Mouse (Mus musculus) neural tube, embryonic 15.5 days (tissue): ENCODE results near the gene Camkmt. TPM values are rescaled to one million over a fixed set of nuclear protein-coding genes. Genes with fewer than 3 reads are reported as not detected.

Experiments
- ATAC-seq: fragments of 200-750 bp; cut with Nextera tagmentation; 2 replicates; pipeline ENCODE4 v1.8.0; 2017; ENCODE audit warnings: mild to moderate bottlenecking, moderate TSS enrichment, moderate library complexity; ENCODE audit not compliant: low FRiP score
- H3K27ac ChIP-seq: fragments of 300-500 bp; sonication (generic); replicated peaks from 2 replicates; pipeline ENCODE4 v1.5.1; 2015; ENCODE audit warnings: mild to moderate bottlenecking, inconsistent platforms
- H3K27me3 ChIP-seq: fragments of 300-500 bp; sonication (generic); replicated peaks from 2 replicates; pipeline ENCODE4 v1.6.1; 2015; ENCODE audit warnings: inconsistent platforms
- H3K36me3 ChIP-seq: fragments of 300-500 bp; sonication (generic); 2 replicates; pipeline ENCODE4 v1.6.1; 2015; ENCODE audit warnings: inconsistent platforms
- H3K4me1 ChIP-seq: fragments of 300-500 bp; sonication (generic); 2 replicates; pipeline ENCODE4 v1.6.1; 2015; ENCODE audit warnings: inconsistent platforms
- H3K4me2 ChIP-seq: fragments of 300-500 bp; sonication (generic); 2 replicates; pipeline ENCODE4 v1.6.1; 2015; ENCODE audit warnings: inconsistent platforms, mild to moderate bottlenecking, moderate library complexity
- H3K4me3 ChIP-seq: fragments of 300-500 bp; sonication (generic); replicated peaks from 2 replicates; pipeline ENCODE4 v1.5.1; 2015; ENCODE audit warnings: mild to moderate bottlenecking, inconsistent platforms
- H3K9ac ChIP-seq: fragments of 300-500 bp; sonication (generic); replicated peaks from 2 replicates; pipeline ENCODE4 v1.6.1; 2015; ENCODE audit warnings: mild to moderate bottlenecking, inconsistent platforms
- H3K9me3 ChIP-seq: fragments of 300-500 bp; sonication (generic); replicated peaks from 2 replicates; pipeline ENCODE4 v1.6.1; 2016; ENCODE audit warnings: inconsistent platforms
- WGBS: fragments of 180-500 bp; shearing (Covaris S2); methylation state at CpG from one replicate; pipeline ENCODE4 v1.1.7; 2015; ENCODE audit warnings: mixed read lengths; 5-methylcytosine and 5-hydroxymethylcytosine counted together
- polyA plus RNA-seq: library from polyadenylated mRNA; unstranded; fragments of >200 nt; fragmentation: Nextera tagmentation; extraction: Ambion mirVana; gene quantifications from 2 replicates; pipeline ENCODE4 v1.2.1, GENCODE M21; 2015

Camkmt gene
- polyA plus RNA-seq, 1 experiment from 2014 or later: 22.4 TPM

- Histone ChIP-seq H3K27ac (no peak overlapping the region), H3K4me3 (no peak overlapping the region), H3K27me3 (no peaks in the 10 kb centered on the region), H3K36me3 (no peaks in the 10 kb centered on the region), H3K4me1 (no peaks in the 10 kb centered on the region), H3K9ac (no peak overlapping the region), H3K9me3 (no peaks in the 10 kb centered on the region), H3K4me2 (no peak overlapping the region)
- ATAC-seq: no peak
- WGBS: 61% methylated on average over 13 of the region's 13 CpGs
These were observed 221.0 kb downstream of the Camkmt start for GRCm38 (mm10) chr17:85311348-85311747.

GRCm38 (mm10) chr17:85318401-85318800 is 228.0 kb downstream of the Camkmt start:
- H3K4me2 ChIP-seq: no peak overlapping the region
- H3K27me3 ChIP-seq: no peaks in the 10 kb centered on the region
- no peak for ATAC-seq
- H3K9me3 ChIP-seq: no peaks in the 10 kb centered on the region
- H3K9ac ChIP-seq: no peak overlapping the region
- WGBS: 84% methylated on average over 10 of the region's 10 CpGs
- no peaks in the 10 kb centered on the region for H3K4me1 ChIP-seq
- no peak overlapping the region for H3K27ac ChIP-seq
- H3K4me3 ChIP-seq: no peak overlapping the region
- no peaks in the 10 kb centered on the region for H3K36me3 ChIP-seq

- Histone ChIP-seq H3K36me3 (no peaks in the 10 kb centered on the region), H3K4me2 (no peak overlapping the region), H3K27ac (no peak overlapping the region), H3K27me3 (no peaks in the 10 kb centered on the region), H3K4me3 (no peak overlapping the region), H3K9me3 (no peaks in the 10 kb centered on the region), H3K4me1 (no peaks in the 10 kb centered on the region), H3K9ac (no peak overlapping the region)
- whole genome bisulfite sequencing: 65% methylated on average over 8 of the region's 8 CpGs
- no peak for ATAC-seq
These were observed 229.5 kb downstream of the Camkmt start for GRCm38 (mm10) chr17:85319779-85320300.

DNA sequence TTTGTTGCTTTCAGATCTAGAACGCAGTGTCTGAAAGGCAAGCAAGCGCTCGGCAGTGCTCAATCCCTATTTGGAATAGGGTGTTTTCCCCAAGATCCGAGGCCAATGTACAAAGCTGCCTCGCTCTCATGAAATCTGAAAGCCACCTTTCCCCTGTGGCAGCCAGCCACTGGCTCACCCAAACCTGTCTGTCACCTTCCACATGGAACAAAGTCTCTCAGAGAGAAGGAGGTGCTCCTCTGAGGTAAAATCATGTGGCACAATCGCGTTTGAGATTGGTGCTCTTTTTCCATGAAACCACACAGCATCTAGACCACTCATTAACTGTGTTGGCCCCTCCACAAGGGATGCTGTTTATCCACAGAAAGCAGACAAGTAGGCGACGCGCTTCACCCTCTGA is 238.5 kb downstream of the Camkmt start:
- H3K4me2 ChIP-seq: no peak overlapping the region
- no peak overlapping the region for H3K27ac ChIP-seq
- no peaks in the 10 kb centered on the region for H3K9me3 ChIP-seq
- no peaks in the 10 kb centered on the region for H3K27me3 ChIP-seq
- no peaks in the 10 kb centered on the region for H3K36me3 ChIP-seq
- no peak for ATAC-seq
- no peak overlapping the region for H3K9ac ChIP-seq
- no peaks in the 10 kb centered on the region for H3K4me1 ChIP-seq
- WGBS: 94% methylated on average over 10 of the region's 10 CpGs
- no peak overlapping the region for H3K4me3 ChIP-seq

- Histone ChIP-seq H3K27ac (no peak overlapping the region), H3K27me3 (no peaks in the 10 kb centered on the region), H3K4me2 (no peak overlapping the region), H3K9me3 (no peaks in the 10 kb centered on the region), H3K36me3 (no peaks in the 10 kb centered on the region), H3K4me3 (no peak overlapping the region), H3K9ac (no peak overlapping the region), H3K4me1 (no peaks in the 10 kb centered on the region)
- WGBS: 77% methylated on average over 10 of the region's 10 CpGs
- ATAC-seq: no peak
These were observed 245.1 kb downstream of the Camkmt start for GRCm38 (mm10) chr17:85335464-85335863.

- peaks cover 3% of the 10 kb centered on the region; the same call in 1 of the 2 replicates for H3K4me1 ChIP-seq
- H3K9ac ChIP-seq: no peak overlapping the region
- no peak for ATAC-seq
- no peaks in the 10 kb centered on the region for H3K27me3 ChIP-seq
- no peak overlapping the region for H3K4me2 ChIP-seq
- no peak overlapping the region for H3K4me3 ChIP-seq
- 82% methylated on average over 7 of the region's 7 CpGs for WGBS
- no peaks in the 10 kb centered on the region for H3K9me3 ChIP-seq
- H3K27ac ChIP-seq: no peak overlapping the region
- H3K36me3 ChIP-seq: no peaks in the 10 kb centered on the region
These were observed 247.3 kb downstream of the Camkmt start for GRCm38 (mm10) chr17:85337666-85338065.

GRCm38 (mm10) chr17:85341134-85341700 is 250.9 kb downstream of the Camkmt start:
- no peaks in the 10 kb centered on the region for H3K27me3 ChIP-seq
- H3K4me1 ChIP-seq: peaks cover 3% of the 10 kb centered on the region; the same call in 1 of the 2 replicates
- H3K9me3 ChIP-seq: no peaks in the 10 kb centered on the region
- H3K4me2 ChIP-seq: peak overlapping the region; percentile 39
- no peaks in the 10 kb centered on the region for H3K36me3 ChIP-seq
- no peak overlapping the region for H3K27ac ChIP-seq
- no peak overlapping the region for H3K9ac ChIP-seq
- no peak overlapping the region; the same call in 1 of the 2 replicates for H3K4me3 ChIP-seq
- ATAC-seq: no peak
- WGBS: 24% methylated on average over 18 of the region's 18 CpGs

- H3K36me3 ChIP-seq: no peaks in the 10 kb centered on the region
- 88% methylated on average over 5 of the region's 5 CpGs for WGBS
- H3K27me3 ChIP-seq: no peaks in the 10 kb centered on the region
These were observed 252.1 kb downstream of the Camkmt start for GRCm38 (mm10) chr17:85342471-85342870.

GRCm38 (mm10) chr17:85343435-85343834 is 253.1 kb downstream of the Camkmt start:
- Histone ChIP-seq H3K4me1 (peaks cover 3% of the 10 kb centered on the region; the same call in 1 of the 2 replicates), H3K27me3 (no peaks in the 10 kb centered on the region), H3K36me3 (no peaks in the 10 kb centered on the region), H3K9me3 (no peaks in the 10 kb centered on the region), H3K27ac (no peak overlapping the region), H3K9ac (no peak overlapping the region), H3K4me3 (no peak overlapping the region), H3K4me2 (no peak overlapping the region)
- ATAC-seq: no peak
- WGBS: 71% methylated on average over 13 of the region's 13 CpGs

More at GRCm38 (mm10) chr17:85342471-85342870, 252.1 kb downstream of the Camkmt start:
- no peak for ATAC-seq
- H3K9ac ChIP-seq: no peak overlapping the region
- H3K27ac ChIP-seq: no peak overlapping the region
- H3K4me3 ChIP-seq: no peak overlapping the region
- peaks cover 3% of the 10 kb centered on the region; the same call in 1 of the 2 replicates for H3K4me1 ChIP-seq
- no peaks in the 10 kb centered on the region for H3K9me3 ChIP-seq
- no peak overlapping the region for H3K4me2 ChIP-seq

- no peak for ATAC-seq
- Histone ChIP-seq H3K27ac (no peak overlapping the region), H3K4me3 (no peak overlapping the region), H3K9me3 (no peaks in the 10 kb centered on the region), H3K36me3 (no peaks in the 10 kb centered on the region), H3K9ac (no peak overlapping the region), H3K4me1 (no peaks in the 10 kb centered on the region), H3K4me2 (no peak overlapping the region), H3K27me3 (no peaks in the 10 kb centered on the region)
- WGBS: 83% methylated on average over 6 of the region's 6 CpGs
These were observed 256.3 kb downstream of the Camkmt start for GRCm38 (mm10) chr17:85346701-85347100.

DNA sequence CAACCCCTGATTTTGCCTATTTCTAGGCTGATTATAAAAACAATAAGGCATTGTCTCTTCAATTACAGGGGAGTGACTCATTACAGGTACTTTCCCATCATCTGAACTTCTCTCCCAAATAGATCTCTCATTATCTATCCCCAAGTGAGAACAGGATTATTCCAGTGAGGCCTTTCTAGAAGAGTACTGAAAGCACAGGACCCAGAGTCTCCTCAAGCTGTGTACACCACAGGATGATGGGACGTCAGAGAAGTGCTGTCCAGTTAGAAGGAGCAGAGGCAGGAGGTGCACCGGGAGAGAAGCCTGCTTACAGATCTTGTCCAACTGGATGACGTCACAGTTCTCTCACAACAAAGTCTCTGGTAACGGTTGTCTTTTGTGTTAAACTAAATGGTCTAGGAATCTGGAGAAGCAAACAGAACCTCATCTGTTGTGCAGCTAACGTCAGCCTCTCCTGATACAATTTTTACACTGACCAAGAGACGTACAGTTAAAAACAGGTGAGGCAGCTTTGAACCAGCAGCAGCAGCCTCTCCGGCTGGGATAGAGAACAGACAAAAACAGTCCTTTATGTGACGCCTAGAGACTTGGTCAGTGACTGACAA is 259.1 kb downstream of the Camkmt start:
- Histone ChIP-seq H3K4me3 (no peak overlapping the region), H3K27me3 (no peaks in the 10 kb centered on the region), H3K4me2 (no peak overlapping the region), H3K4me1 (no peaks in the 10 kb centered on the region), H3K27ac (no peak overlapping the region), H3K9ac (no peak overlapping the region), H3K9me3 (no peaks in the 10 kb centered on the region), H3K36me3 (no peaks in the 10 kb centered on the region)
- no peak for ATAC-seq
- WGBS: 66% methylated on average over 8 of the region's 8 CpGs

DNA sequence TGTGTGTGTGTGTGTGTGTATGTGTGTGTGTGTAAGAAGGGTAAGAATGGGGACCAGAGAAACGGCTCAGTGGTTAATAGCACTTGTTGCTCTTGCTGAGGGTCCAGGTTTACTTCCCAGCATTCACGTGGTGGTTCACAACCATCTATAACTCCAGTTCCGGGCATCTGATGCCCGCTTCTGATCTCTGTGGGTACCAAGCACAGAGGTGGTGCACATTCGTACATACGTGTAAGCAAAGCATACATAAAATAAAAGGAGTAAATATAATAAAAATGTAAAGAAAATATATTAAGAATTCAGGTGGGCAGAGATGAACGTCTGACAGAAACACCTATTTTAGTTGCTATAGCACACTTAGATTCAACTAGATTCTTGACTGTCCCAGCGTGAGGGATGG is 260.9 kb downstream of the Camkmt start:
- Histone ChIP-seq H3K4me3 (no peak overlapping the region), H3K4me2 (no peak overlapping the region), H3K36me3 (no peaks in the 10 kb centered on the region), H3K27ac (no peak overlapping the region), H3K27me3 (no peaks in the 10 kb centered on the region), H3K9me3 (no peaks in the 10 kb centered on the region), H3K4me1 (no peaks in the 10 kb centered on the region), H3K9ac (no peak overlapping the region)
- WGBS: 91% methylated on average over 8 of the region's 8 CpGs
- no peak for ATAC-seq
